Mouse (Mus musculus) myocyte (in vitro differentiated cells): ENCODE measurements around the gene Arid1b. TPM values are rescaled to one million over a fixed set of nuclear protein-coding genes. Genes with fewer than 3 reads are reported as not detected.

Experiments
- H3K27me3 ChIP-seq: one replicate; pipeline ENCODE4 v1.6.1; 2011; ENCODE audit not compliant: control insufficient read depth, insufficient read depth, insufficient read length
- H3K36me3 ChIP-seq: one replicate; pipeline ENCODE4 v1.6.1; 2011; ENCODE audit not compliant: control insufficient read depth, insufficient read depth
- H3K4me2 ChIP-seq: one replicate; pipeline ENCODE4 v1.6.1; 2011; ENCODE audit warnings: low read depth, control low read depth
- H3K4me3 ChIP-seq: one replicate; pipeline ENCODE4 v1.5.1; 2011; ENCODE audit warnings: mild to moderate bottlenecking, control low read depth, moderate library complexity
- H3K79me2 ChIP-seq: one replicate; pipeline ENCODE4 v1.6.1; 2011; ENCODE audit not compliant: control insufficient read depth, insufficient read depth
- H3ac ChIP-seq: one replicate; pipeline ENCODE4 v1.6.1; 2011; ENCODE audit not compliant: control insufficient read depth, insufficient read length
- CEBPB ChIP-seq: IDR thresholded peaks from 2 replicates; pipeline ENCODE4 v1.6.1; 2011; ENCODE audit warnings: mild to moderate bottlenecking, moderate library complexity; ENCODE audit not compliant: poor library complexity, insufficient read depth, severe bottlenecking
- E2F4 ChIP-seq: IDR thresholded peaks from one replicate; pipeline ENCODE4 v1.6.1; 2011; ENCODE audit warnings: mild to moderate bottlenecking, control low read depth, moderate library complexity; ENCODE audit not compliant: insufficient read depth
- MAX ChIP-seq: IDR thresholded peaks from one replicate; pipeline ENCODE4 v1.6.1; 2011; ENCODE audit warnings: low read depth, mild to moderate bottlenecking, control low read depth
- MYOD1 ChIP-seq, 3 experiments: IDR thresholded peaks; one replicate each; pipeline ENCODE4 v1.6.1; 2011; ENCODE audit warnings: control low read depth in 2 of 3, low read depth in 2 of 3, mild to moderate bottlenecking in 2 of 3, moderate library complexity in 1 of 3; ENCODE audit not compliant: insufficient read length in 2 of 3, control insufficient read depth in 1 of 3
- MYOG ChIP-seq, 3 experiments: IDR thresholded peaks; one replicate each; pipeline ENCODE4 v1.6.1; 2011; ENCODE audit warnings: control low read depth in 2 of 3, low read depth in 2 of 3, mild to moderate bottlenecking in 2 of 3; ENCODE audit not compliant: insufficient read length in 2 of 3, control insufficient read depth in 1 of 3, insufficient read depth in 1 of 3
- POLR2A ChIP-seq: IDR thresholded peaks from one replicate; pipeline ENCODE4 v1.6.1; 2011; ENCODE audit warnings: low read depth, mild to moderate bottlenecking, control low read depth, moderate library complexity; ENCODE audit not compliant: insufficient read length
- POLR2AphosphoS2 ChIP-seq: IDR thresholded peaks from one replicate; pipeline ENCODE4 v1.6.1; 2011; ENCODE audit warnings: low read depth, control low read depth; ENCODE audit not compliant: insufficient read length
- REST ChIP-seq: IDR thresholded peaks from one replicate; pipeline ENCODE4 v1.6.1; 2011; ENCODE audit warnings: mild to moderate bottlenecking, control low read depth, moderate library complexity; ENCODE audit not compliant: insufficient read depth, insufficient read length
- SRF ChIP-seq: IDR thresholded peaks from one replicate; pipeline ENCODE4 v1.6.1; 2011; ENCODE audit warnings: low read depth; ENCODE audit not compliant: control insufficient read depth, insufficient read length
- TCF12 ChIP-seq: IDR thresholded peaks from one replicate; pipeline ENCODE4 v1.6.1; 2011; ENCODE audit warnings: mild to moderate bottlenecking, control low read depth; ENCODE audit not compliant: poor library complexity, insufficient read depth, severe bottlenecking
- TCF3 ChIP-seq: IDR thresholded peaks from one replicate; pipeline ENCODE4 v1.6.1; 2011; ENCODE audit warnings: low read depth, control low read depth; ENCODE audit not compliant: insufficient read length
- USF1 ChIP-seq: IDR thresholded peaks from one replicate; pipeline ENCODE4 v1.6.1; 2011; ENCODE audit warnings: low read depth, mild to moderate bottlenecking, control low read depth, moderate library complexity
- polyA plus RNA-seq: library from polyadenylated mRNA; unstranded; fragments of >200 nt; fragmentation: generic; extraction: Trizol; gene quantifications from one replicate; pipeline ENCODE4 v1.2.1, GENCODE M21; 2012; ENCODE audit warnings: missing spikeins

Arid1b gene
- polyA plus RNA-seq, 1 experiment: 10.9 TPM

- TF ChIP-seq POLR2A (no peak), MYOG (IDR thresholded peaks at IDR 0.05; ENCODE audit: control insufficient read depth in 1 of 3, insufficient read depth in 1 of 3, insufficient read length in 2 of 3, low read depth in 2 of 3) (no peak), USF1 (no peak), REST (no peak), MAX (no peak), TCF3 (no peak), MYOD1 (IDR thresholded peaks at IDR 0.05; ENCODE audit: control insufficient read depth in 1 of 3, insufficient read length in 2 of 3, low read depth in 2 of 3) (no peak), SRF (no peak), E2F4 (no peak), POLR2AphosphoS2 (no peak), TCF12 (no peak)
- no peak overlapping the region for H3K4me3 ChIP-seq
- H3K36me3 ChIP-seq: no peaks in the 10 kb centered on the region
- no peak overlapping the region for H3K4me2 ChIP-seq
- H3K79me2 ChIP-seq: peaks cover 27% of the 10 kb centered on the region
- H3K27me3 ChIP-seq: no peaks in the 10 kb centered on the region
- H3ac ChIP-seq: no peak overlapping the region
Measured at GRCm38 (mm10) chr17:5163251-5163826, 169.2 kb downstream of the Arid1b start.

DNA sequence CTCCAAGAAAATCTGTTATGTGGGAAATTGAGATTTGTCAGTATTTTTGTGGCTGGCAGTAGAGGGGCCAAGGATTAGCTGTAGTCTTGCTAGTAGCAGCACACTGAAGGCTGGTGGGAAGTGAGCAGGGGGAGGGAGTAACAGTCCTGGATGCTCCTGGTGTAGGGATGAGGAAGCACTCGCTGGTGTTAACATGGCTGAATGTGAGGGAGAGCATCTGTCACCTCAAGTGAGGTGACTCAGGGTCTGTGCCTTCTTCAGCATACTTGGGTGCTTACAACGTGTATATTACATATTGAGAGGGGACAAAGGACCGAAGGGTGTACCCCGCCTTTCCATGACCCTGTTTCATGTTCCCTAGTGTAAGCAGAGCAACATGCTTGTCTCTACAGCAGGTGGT, 170.7 kb downstream of the Arid1b start:
- Histone ChIP-seq H3K4me3 (no peak overlapping the region), H3K36me3 (no peaks in the 10 kb centered on the region)
- TF ChIP-seq TCF3 (no peak), POLR2AphosphoS2 (no peak), REST (no peak), E2F4 (no peak), CEBPB (no peak), USF1 (no peak), MAX (no peak), MYOD1 (IDR thresholded peaks at IDR 0.05; ENCODE audit: control insufficient read depth in 1 of 3, insufficient read length in 2 of 3, low read depth in 2 of 3) (no peak), SRF (no peak), MYOG (IDR thresholded peaks at IDR 0.05; ENCODE audit: control insufficient read depth in 1 of 3, insufficient read depth in 1 of 3, insufficient read length in 2 of 3, low read depth in 2 of 3) (no peak), TCF12 (no peak), POLR2A (no peak)

GRCm38 (mm10) chr17:5165201-5165825, 171.2 kb downstream of the Arid1b start:
- Histone ChIP-seq H3K4me3 (no peak overlapping the region), H3ac (no peak overlapping the region), H3K4me2 (peak overlapping the region; percentile 54), H3K79me2 (peaks cover 32% of the 10 kb centered on the region), H3K36me3 (no peaks in the 10 kb centered on the region), H3K27me3 (no peaks in the 10 kb centered on the region)
- peak; percentile 72; the same call in 1 of the 2 replicates for TF ChIP-seq CEBPB
- no peak for TF ChIP-seq POLR2AphosphoS2
- TF ChIP-seq TCF3: peak; percentile 50
- peak; percentile 78 to 98 (median 95) for TF ChIP-seq MYOD1 (IDR thresholded peaks at IDR 0.05; ENCODE audit: control insufficient read depth in 1 of 3, insufficient read length in 2 of 3, low read depth in 2 of 3)
- no peak for TF ChIP-seq E2F4
- TF ChIP-seq POLR2A: no peak
- no peak for TF ChIP-seq MAX
- no peak for TF ChIP-seq REST
- TF ChIP-seq SRF: no peak
- no peak for TF ChIP-seq USF1
- peak; percentile 36 for TF ChIP-seq TCF12
- TF ChIP-seq MYOG (IDR thresholded peaks at IDR 0.05; ENCODE audit: control insufficient read depth in 1 of 3, insufficient read depth in 1 of 3, insufficient read length in 2 of 3, low read depth in 2 of 3): peak; percentile 51 to 91 (median 86)

More for the DNA sequence above, 170.7 kb downstream of the Arid1b start:
- Histone ChIP-seq H3K4me2 (peak overlapping the region; percentile 54), H3K27me3 (no peaks in the 10 kb centered on the region), H3K79me2 (peaks cover 30% of the 10 kb centered on the region), H3ac (no peak overlapping the region)

DNA sequence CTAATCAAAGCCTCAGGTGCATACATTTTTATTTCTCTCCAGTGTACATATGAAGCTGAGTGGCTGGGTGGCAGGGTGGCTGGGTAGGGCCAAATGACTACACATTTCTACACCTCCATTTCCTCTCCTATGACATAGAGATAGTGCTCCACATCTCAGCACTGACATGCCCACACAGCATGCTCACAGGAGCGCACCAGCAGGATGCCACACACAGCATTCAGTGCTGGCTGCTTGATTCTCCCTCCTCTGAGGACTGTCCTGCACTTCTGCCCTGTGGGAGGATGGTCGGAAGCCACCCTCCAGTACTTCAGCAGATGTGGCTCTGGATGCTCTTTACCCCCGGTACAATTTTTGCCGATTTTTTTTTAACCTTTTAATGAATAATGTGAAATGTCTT, 172.0 kb downstream of the Arid1b start:
- Histone ChIP-seq H3K36me3 (no peaks in the 10 kb centered on the region), H3K27me3 (no peaks in the 10 kb centered on the region), H3K4me3 (no peak overlapping the region), H3ac (no peak overlapping the region), H3K4me2 (no peak overlapping the region), H3K79me2 (peaks cover 31% of the 10 kb centered on the region)
- no peak for TF ChIP-seq USF1
- no peak for TF ChIP-seq MYOG (IDR thresholded peaks at IDR 0.05; ENCODE audit: control insufficient read depth in 1 of 3, insufficient read depth in 1 of 3, insufficient read length in 2 of 3, low read depth in 2 of 3)
- TF ChIP-seq POLR2A: no peak
- TF ChIP-seq TCF12: no peak
- no peak for TF ChIP-seq SRF
- no peak for TF ChIP-seq MYOD1 (IDR thresholded peaks at IDR 0.05; ENCODE audit: control insufficient read depth in 1 of 3, insufficient read length in 2 of 3, low read depth in 2 of 3)
- no peak for TF ChIP-seq CEBPB
- no peak for TF ChIP-seq MAX
- no peak for TF ChIP-seq REST
- TF ChIP-seq POLR2AphosphoS2: no peak
